Mouse (Mus musculus): ENCODE results near the gene Ghr.

Gene Ghr

DNA sequence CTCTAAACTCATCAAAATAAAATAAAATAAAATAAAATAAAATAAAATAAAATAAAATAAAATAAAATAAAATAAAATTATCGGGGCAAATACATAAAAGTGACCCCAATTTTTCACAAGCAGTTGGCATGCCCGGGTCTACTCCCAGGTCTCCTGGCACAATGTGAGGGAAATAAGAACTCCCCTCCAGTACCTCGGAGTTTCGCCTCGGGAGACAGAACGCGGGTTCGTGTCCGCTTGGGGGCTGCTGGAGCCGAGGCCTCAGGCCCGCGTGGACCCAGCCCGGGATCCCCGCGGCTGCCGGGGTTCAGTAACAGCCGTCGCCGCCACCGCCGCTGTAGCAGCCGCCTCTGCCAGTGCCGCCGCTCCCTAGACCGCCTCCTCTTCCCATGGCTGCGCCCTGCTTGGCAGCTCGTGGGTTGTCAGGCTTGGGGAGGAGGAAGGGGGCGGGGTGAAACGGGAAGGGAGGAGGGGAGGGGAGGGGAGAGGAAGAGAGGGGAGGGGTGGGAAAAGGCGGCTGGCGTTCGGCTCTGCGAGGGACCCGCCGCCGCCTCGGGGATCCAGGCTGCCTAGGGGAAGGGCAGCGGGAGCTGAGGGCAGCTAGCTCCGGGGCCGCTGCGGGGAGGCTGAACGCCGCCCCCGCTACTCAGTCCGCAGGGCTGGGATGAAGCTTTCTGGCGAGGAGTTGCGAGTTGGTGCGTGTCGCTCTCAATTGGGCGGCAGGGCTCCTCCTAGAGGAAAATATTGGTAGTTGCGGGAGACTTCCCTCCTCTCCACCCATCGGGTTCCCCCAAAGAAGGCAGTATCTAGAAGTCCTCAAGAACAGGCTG is at the start of gene Ghr:
Ghr (minus strand) TSS at position 686 of the 830 bp plus-strand sequence.
- DNase-seq, result peak; percentile 70

DNA sequence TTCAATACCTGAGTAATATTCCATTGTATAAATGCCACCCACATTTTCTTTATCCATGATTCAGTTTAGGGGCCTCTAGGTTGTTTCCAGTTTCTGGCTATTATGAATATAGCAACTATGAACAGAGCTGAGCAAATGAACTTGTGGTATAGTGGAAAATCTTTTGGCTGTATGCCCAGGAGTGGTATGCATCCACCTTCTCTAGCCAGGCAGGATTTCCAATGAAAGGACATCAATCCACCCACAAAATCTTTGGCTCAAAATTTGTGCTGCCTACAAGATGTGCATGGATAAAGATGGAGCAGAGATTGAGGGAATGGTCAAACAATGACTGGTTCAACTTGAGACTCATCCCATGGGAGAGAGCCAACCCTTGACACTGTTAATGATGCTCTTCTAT is 39.5 kb upstream of the Ghr start:
- DNase-seq, result no peak

DNA sequence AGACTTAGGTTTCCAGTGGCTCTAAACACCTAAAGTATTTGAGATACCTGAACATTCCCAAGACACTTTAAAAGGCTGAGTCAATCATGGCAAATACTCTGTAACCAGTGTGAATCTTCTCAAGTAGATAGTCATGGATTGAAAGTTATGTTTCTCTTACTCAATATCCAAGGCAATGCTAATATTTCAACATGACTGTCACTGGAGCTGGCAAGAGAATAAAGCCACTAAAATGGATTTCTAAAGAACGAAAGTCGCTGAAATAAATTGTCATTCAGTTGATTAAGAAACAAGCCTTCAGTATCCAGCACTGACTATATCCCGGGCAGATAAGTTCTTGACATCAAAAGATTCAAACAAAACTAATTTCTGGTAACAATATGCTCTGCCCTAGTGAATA is 37.1 kb upstream of the Ghr start:
- no peak for DNase-seq

DNA sequence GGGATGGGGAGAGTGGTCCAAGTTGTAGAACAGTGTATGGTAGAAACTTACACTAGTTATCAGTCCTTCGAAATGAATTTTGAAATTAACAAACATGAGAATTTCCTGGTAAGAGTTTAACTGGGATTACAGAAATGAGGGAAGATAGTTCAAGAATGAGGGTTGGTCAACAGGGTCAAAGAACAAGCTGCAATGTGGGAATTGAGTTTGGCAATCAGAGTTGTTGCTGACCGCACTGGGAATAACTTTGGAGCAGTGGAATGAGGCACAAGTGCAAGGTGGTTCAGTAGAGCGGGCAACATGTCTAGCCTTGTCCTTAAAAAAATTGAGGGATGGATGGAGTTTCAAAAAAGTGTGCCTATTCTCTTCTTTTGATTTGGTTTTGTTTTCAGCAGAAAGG is 35.0 kb upstream of the Ghr start:
- DNase-seq, result no peak

DNA sequence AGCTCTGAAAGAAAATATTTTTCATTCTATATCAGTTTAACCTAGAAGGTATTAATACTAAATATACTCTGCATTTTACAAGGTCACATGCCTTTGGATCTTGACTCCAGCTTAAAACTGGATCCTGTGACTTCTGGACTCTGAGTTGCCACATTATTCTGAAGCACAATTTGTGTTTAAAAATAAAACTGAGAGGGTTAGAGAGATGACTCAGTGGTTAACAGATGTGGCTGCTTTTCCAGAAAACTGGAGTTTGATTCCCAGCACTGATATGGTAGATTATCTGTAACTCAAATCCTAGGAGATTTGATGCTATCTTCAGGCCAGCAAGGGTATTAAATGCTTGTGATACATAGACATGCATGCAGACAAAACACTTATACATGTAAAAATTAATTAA is 28.7 kb upstream of the Ghr start:
- no peak for DNase-seq

DNA sequence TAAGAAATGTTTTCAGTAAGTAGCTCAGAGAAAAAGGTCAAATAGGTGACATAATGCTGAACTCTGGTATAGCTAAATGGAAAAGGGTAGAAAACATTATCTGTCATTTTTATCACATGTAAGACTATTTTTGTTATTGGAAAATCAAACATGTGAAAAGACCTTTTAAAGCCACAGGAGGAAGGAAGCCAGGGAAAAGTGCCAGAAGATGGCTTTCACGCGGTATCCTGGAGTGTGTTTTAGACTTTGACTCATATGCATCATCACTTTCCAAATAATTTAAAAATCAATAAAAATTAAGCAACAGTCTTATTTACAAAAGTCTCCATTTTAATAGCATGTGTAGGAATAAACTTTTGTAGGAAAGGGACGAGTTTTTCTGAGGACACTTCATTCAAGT is 24.7 kb upstream of the Ghr start:
- DNase-seq, result no peak

DNA sequence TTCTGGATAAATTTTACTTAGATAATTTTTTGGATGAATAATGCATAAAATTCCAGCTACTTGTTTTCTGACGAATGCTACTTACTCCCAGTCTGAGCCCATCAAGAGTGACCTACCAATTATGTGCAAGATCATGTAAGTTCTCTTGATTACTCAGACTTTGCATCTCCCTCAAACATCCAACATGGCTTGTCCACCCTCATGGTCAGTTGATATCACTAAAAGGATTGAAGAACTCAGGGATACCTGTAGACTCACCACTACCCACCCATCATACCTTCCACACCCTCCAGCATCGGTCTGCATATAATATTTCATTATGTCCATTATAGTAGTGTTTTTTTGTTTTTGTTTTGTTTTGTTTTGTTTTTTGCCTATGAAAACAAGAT is 18.8 kb upstream of the Ghr start:
- no peak for DNase-seq

DNA sequence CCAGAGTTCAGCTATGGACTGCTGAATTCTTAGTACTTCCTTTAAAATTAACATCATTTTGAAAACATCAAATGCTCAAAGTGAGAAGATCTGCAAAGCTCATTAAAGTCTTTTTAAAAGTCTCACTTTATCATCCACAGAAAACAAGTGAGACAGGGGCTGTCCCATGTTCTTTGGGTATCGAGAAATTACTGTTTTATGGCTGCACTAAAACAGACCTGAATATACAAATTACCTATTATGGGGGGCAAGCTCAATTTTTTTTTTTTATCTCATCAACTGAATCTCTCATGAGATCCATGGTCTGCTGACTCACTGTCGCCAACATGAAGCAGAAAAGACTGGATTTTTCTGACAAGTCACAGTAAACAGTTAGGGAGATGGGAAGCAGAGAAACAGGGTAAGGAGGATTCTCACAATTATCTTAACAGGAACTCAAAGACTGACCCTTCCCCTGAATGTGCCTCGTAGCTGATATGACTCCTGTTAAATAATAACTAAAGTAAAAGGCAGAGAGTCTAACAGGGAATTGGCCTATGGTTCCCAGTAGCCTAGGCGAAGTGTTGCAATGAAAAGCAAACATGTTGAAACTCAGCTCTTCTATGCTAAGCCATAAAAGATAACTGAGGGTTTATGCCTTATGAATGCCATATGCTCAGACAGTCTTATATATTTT is 18.3 kb upstream of the Ghr start:
- no peak for DNase-seq

DNA sequence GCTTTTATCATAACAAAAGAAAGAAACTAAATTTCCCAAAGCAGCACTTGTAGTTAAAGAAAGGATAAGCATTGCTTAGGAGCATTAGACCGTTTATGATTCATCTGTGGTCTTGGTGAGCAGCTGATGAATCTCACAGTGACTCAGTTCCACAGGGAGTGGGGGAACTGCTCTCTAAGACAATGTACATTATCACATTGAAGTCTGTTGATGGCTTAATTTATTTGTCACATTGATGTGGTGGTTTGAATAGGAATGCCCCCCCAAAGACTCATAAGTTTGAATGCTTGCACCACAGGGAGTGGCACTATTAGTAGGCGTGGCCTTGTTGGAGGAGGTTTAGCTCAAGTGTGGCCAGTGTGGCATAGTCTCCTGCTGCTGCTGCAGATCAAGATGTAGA is 4.6 kb upstream of the Ghr start:
- no peak for DNase-seq

DNA sequence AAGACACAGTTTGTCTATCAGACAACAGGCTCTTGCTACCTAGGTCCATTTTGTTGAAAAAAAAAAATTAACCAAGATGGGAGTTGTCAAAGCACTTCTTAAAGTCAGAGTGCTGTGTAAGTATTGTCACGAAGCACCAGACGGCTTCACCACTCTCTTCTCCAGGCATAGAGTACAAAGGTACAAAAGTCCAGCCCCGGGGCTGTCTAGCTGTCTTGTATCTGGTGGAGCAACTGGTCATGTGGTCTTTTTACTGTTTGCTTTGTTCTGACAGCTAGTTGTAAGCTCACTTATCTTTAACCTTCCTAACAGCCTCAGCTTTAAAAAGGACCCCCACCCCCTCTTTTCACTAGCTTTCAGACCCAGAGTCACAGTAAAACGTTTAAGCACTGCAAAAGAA is 1.1 kb upstream of the Ghr start:
- DNase-seq, result no peak

DNA sequence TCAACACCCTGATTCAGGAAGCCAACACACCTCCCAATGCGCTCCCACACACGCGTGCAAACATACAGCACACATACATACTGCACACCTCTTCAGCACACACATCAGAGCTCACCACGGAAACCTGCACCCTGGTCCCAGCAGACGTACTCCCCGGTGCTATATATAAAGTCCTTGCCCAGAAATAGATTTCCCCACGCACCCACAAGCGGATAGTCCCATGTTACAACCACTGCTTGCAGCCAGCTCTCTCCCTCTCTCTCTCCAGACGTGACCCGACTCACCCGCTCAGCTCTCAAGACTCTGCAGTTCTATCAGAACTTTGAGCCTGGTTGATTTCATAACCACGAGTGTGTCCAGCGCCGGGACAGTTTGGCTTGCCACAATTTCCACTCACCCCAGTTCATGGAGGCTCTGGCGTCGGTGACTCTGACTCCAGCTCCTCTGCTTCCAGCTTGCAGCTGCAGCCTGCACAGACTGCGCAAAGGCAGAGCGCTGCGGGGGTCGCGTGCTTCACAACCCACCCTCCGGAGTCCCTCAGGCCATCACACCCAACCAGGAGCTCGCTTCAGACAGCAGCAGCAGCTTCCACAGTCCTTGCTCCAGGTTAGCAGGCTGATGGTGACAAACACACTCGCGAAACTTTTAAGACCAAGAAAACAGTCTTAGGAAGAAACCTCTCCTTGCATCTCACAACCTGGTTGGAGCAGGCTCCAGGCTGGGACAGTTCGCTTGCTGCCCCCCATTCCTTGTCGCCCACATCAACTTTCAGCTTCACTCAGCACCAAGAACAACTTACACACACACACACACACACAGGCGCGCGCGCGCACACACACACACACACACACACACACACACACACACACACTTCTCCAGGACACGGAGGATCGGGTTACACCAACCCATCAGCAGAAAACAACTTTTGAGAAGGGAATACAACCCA is 1.2 kb downstream of the Ghr start:
- peak; percentile 5 for DNase-seq

DNA sequence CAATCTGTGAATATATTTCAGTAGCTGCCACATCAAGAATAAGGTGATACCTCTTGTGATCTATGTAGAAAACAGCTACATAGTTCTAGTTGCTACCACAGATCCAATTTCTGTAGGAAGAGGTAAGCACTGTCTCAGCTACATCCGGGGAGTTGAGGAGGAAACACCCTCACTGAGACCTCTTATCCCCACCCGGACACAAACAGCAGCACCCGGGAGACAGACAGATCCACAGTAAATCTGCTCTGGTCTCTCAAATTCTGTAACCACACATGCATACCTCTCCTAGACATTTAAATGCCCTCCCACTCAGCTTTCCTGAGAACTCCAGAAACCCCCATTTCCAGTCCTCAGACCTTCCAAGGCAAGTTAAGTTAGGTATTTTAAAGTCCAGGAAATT is 2.0 kb downstream of the Ghr start:
- no peak for DNase-seq

DNA sequence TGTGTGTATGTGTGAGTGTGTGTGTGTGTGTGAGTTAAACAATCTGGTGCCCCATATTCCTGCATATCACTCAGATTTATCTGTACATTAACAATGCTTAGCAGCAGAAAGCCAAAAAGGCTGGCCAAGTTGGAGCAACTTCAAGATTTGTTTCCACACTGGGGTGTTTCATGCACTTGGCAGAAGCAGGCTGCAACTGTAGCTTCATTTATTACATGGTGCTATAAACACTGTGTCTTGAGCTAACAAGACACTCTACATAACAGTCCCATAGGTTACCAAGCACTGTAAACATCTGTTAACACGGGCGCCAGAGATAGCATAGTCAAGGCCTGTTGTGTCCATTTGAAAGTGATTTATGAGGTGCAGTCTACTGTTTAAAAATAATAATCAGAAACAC is 3.1 kb downstream of the Ghr start:
- no peak for DNase-seq

DNA sequence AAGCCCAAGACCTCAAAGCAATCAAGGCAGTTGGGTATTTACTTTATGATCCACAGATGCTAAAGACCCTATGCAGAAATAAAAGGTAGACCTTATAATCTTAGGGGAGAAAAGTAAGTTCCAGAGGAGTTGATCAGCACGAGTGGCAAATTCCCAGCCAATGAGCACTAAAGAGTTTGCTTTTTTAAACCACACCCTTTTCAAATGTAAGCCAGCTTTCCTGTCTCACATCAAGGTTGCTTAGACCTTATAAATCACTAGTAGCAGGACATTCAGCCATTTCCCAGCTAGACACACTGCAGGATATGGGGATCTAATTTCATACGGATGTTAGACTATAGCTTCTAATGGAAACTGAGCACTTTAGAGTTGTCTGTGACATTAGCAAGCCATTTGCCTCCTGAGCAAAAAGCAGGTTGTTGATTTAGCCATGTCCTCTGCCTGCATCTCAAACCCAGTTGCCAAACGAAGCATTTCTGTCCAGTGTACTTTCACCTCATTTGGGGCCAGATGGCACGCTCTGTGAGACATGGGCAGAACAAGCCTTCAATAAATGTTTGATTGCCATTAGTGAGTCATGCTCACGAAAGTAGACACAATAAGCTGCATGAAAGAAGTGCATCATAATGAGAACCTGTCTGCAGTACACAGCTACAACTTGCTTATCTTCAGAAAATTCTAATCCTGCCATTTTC is 4.9 kb downstream of the Ghr start:
- no peak for DNase-seq

DNA sequence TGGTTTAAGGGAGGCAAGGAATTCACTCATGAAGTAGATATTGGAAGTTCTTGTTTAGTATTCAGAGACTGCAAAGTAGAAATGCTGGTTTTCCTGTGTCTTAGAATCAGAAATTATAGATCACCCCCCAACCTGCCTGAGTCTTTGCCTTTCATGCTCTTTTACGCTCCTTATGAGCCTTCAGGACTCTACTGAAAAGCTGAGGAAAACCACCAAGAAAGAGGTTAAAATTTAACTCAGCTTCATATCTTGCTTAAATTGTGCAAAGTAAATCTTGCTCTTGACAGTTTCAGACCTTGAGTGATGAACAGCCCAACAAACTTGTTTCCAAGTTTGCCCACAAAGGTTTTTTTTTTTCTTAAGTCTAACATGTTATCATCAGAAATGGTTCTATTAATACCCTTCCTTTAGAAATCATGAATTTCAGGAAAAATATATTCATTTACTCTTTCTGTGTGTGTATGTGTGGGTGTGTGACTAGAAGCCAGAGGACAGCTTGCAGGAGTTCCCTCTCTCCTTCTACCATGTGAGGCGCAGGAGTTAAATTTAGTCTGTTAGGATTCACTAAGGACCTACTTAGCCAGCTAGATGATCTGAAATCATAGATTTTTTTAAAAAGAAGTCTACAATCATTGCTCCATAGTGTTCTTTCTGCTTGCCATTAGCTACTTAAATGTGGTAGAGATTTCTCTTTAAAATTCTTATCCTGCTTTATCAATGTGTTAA is 14.0 kb downstream of the Ghr start:
- DNase-seq, result no peak

DNA sequence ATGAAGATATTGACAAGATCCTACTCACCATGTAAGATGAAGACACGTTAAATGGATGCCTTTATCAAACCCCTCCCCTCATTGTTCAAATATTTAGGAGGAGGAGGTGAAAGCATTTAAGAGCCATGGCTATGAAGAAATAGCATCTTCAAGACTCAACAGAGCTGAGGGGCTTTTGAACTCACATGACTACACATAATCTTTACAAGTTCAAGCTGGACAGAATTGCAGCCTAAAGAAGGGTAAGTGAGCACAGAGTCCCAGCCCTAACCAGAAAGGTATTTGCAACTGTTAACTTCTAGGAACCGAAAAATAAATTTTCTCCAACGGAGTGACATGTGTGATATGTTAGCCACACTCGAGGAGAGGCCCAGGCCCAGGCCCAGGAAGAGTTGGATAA is 18.7 kb downstream of the Ghr start:
- DNase-seq, result no peak

DNA sequence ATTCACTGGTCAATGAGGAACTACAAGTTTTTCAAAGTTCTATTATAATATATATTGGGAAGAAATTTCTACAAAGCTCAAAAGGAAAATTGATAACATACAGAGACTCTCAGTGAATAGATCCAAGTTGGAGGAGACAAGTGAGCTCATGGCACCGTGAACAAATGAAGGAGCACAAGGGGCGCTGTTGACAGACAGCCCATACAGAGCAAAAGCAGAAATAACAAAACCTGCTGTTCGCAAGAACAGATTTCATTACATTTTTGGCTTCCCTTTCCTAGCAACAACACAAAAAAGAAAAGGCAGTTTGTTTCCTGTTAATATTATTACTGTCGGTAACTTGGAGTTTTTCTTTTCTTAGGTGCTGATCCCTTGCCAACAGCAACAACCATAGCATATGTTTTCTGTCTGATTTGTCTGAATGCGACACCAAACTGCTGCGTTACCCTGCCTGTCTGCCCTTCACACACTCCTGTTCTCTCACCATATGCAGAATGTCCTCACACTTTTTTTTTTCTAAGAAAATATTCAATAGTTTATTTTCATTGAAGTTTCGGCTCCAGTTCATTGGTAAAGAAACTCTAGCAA is 19.3 kb downstream of the Ghr start:
- DNase-seq, result no peak

DNA sequence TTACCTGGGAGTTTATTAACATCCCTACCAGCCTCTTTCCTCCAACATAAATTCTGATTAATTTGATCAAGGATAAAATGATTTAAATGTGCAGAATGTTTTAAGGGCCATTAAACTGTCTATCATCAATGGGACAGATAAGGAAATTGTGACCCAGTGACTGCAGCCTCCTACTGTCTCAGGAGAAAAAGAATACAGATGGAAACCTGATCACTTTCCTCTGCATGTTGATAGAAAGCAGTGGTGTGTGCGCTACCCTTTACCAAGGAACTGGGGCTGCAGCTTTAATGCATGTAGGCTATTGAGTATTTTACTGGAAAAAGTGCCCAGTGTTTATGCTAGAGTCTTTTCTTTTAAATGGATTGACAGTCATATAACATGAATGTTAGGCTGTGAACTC is 19.8 kb downstream of the Ghr start:
- DNase-seq, result no peak

DNA sequence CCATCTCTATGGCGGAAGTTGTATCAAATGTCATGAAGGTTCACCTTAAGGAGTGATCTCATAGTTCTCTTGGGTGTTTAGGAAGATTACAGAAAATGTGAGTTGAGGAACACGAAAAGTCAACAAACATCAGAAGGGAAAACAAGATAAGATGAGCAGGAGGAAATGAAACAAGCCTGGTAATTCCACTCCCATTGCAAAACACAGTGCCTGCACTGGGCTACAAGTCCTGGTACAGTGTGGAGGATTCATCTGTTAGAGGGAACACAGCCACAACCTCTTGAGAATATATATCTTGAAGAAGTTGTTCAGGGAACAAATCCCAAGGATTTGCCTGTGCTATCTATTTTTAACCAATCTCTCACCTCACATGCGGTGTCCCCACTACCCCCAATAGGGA is 24.8 kb downstream of the Ghr start:
- DNase-seq, result no peak

DNA sequence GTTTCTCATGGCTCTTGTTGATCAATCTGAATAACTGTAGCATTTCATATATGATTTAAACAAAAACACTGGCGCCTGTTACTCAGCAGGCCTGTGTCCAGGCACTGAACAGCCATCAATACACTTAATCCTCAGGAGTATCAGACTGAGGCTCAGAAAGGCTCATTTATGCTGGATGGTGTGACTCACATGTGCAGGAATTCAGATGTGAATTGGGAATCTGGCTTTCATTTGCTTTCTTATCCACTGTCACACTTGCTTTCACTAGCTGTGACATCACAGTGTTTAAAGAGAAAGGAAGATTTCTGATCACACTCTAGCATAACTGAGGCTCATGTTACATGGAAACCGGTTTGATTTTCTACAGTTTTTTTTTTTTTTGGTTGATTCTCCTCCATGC is 39.0 kb downstream of the Ghr start:
- DNase-seq, result no peak

DNA sequence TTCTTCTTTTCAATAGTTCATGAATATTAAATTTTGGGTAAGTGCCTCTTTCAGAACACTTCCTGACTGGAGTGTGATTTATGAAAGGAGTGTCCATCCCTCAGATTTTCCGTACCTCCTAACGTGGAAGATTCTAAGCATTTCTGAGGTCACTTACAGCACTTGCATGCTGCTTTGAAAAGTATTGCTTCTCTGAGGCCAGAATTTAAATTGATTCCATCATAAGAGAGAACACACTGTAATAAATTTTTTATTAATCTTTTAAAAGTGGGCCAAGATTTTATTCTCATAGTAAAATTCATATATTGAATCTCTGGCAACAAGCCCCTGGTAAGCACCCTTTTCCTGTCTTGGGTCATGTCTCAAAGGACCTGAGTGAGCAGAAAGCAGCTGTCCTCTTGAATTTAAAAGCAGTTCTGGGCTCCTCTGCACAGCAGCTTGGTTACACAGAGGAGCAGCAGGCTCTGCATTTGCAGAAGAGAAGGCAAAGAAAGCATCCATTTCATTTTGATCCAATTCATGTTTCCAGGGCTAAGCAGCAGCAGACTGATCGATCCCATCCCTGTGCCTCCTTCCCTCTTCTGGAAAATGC is 46.9 kb downstream of the Ghr start:
- DNase-seq, result no peak

DNA sequence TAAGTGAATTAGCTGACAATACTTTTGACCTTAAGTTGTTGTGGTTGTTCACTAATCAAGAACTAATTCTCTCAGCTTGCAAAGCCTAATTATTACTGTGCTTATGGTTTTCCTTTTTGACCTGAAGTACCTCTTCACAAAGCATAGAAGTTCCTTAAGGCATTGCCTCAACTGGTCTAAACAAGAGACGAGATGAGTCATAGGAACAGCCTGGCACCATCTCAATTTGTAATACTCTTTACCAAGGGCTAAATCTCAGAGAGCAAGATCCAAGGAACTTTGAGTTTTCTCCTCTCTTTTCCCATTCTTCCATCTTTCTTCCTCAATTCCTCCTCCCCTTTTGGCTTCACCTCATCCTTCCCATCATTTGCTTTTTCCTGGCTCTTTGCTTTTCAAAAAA is 69.3 kb downstream of the Ghr start:
- DNase-seq, result no peak

Data from cerebellum, adult 11 months (tissue).